Mouse (Mus musculus): ENCODE results near the gene Gm3402. TPM values are rescaled to one million over a fixed set of nuclear protein-coding genes. Genes with fewer than 3 reads are reported as not detected.

The Gm3402 gene
- polyA plus RNA-seq (2012; rRNA removed): not detected in 2 replicates

GRCm38 (mm10) chr5:146513823-146514222, at the start of gene Gm3402:
Gm3402 (plus strand) TSS chr5:146514123.

GRCm38 (mm10) chr5:146481665-146482064, 32.3 kb upstream of the Gm3402 start, which contains the start of gene Gm6408:
Gm6408 (plus strand) TSS chr5:146481965.

GRCm38 (mm10) chr5:146491063-146491462, 22.9 kb upstream of the Gm3402 start, which contains the start of gene Gm6370:
Gm6370 (plus strand) TSS chr5:146491363.

GRCm38 (mm10) chr5:146502099-146502498, 11.8 kb upstream of the Gm3402 start, which contains the start of gene 4930449I24Rik:
4930449I24Rik (plus strand) TSS chr5:146502399.

DNA sequence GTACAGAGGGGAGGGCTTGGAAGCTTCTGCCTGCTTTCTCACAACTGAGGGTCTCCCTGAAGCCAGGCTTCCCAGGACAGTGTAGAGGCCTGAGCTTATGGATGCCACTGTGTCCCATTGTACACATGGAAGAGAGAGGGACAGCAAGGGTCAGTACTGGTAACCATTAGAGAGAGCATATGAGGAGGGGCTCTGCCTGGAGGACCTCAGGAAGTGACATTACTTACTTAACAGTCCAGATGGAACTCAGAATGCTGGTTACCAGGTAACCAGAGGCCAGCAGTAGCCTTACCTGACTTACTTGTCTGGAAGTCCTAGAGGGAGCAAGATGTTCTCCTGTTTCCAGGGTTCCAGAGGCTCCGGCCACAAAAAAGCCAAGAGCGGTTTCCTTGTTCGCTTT, 11.6 kb downstream of the Gm3402 start, which contains the start of gene Gm3404:
Gene Gm3404 (plus strand): TSS at position 301 of the 400 bp plus-strand sequence.

GRCm38 (mm10) chr5:146537347-146537746, 23.4 kb downstream of the Gm3402 start, which contains the start of gene Gm3409:
Gm3409 (plus strand) TSS chr5:146537647.

DNA sequence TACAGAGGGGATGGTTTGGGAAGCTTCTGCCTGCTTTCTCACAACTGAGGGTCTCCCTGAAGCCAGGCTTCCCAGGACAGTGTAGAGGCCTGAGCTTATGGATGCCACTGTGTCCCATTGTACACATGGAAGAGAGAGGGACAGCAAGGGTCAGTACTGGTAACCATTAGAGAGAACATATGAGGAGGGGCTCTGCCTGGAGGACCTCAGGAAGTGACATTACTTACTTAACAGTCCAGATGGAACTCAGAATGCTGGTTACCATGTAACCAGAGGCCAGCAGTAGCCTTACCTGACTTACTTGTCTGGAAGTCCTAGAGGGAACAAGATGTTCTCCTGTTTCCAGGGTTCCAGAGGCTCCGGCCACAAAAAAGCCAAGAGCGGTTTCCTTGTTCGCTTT, 41.9 kb downstream of the Gm3402 start, which contains the start of gene Gm3415:
Gene Gm3415 (plus strand): TSS at position 301 of the 400 bp plus-strand sequence.

Other genes starting within 250 kb of the Gm3402 start
- 18.0 and 19.2 TPM in 2 replicates for gene Wasf3, start 129.1 kb upstream of the Gm3402 start, polyA plus RNA-seq (2012; rRNA removed)
- gene Gm6408, start 32.2 kb upstream of the Gm3402 start, polyA plus RNA-seq (2012; rRNA removed): 0.06 TPM in 1 of 2 replicates, not detected in the other
- not detected in 2 replicates for gene Gm6370, start 22.8 kb upstream of the Gm3402 start, polyA plus RNA-seq (2012; rRNA removed)
- gene 4930449I24Rik, start 11.7 kb upstream of the Gm3402 start, polyA plus RNA-seq (2012; rRNA removed): not detected in 2 replicates
- gene Gm3404, start 11.7 kb downstream of the Gm3402 start, polyA plus RNA-seq (2012; rRNA removed): not detected in 2 replicates
- gene Gm3409, start 23.5 kb downstream of the Gm3402 start, polyA plus RNA-seq (2012; rRNA removed): not detected in 2 replicates
- not detected in 2 replicates for gene Gm3415, start 42.0 kb downstream of the Gm3402 start, polyA plus RNA-seq (2012; rRNA removed)
- 0.11 and 0.71 TPM in 2 replicates for gene Gpr12, start 71.1 kb downstream of the Gm3402 start, polyA plus RNA-seq (2012; rRNA removed)

Measured in central nervous system, embryonic 11.5 days (tissue).